Mouse (Mus musculus) frontal cortex, adult (tissue): Measurements from ENCODE around the gene Tenm4.

Source experiments
- ATAC-seq: cut with Nextera tagmentation; 2 replicates; pipeline ENCODE4 v1.9.2; 2017; ENCODE audit warnings: mild to moderate bottlenecking, moderate library complexity, mixed read lengths; ENCODE audit not compliant: low TSS enrichment

Tenm4 gene

DNA sequence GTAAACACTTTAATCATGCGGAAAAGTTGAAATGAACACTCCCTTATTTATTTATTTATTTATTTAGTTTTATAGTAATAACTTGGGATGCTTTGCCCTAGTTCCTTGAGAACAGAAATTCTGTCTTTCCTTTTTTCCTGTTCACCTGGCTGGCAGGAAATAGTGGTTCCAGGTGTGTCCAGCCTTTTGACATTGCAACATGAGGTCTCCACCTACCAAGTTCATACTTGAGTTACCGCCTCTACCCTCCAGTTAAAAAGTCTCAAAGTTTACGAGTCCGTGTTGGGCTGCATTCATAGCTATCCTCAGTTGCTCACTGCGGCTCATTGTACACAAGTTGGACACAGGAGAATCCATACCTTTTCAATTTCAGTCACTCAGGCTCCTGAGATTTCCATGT lies 781.0 kb downstream of the Tenm4 start:
- no peak for ATAC-seq

DNA sequence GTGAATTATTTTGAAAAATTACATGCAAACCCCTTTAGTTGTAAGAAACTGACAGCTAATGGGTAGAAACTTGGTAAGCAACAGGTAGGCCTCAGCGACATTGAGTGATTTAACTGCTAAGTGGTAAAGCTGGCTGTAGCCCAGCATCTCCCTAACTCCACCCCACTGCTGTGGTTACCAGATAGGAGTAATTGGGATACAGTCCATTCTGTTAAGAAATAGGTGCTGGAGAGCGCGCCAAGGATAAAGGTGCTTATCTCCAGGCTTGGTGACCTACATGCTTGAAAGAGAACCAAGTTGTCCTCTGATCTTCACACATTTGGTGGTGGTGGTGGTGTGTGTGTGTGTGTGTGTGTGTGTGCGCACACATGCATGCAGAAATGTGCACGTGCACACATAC lies 788.1 kb downstream of the Tenm4 start:
- no peak for ATAC-seq
